Mouse (Mus musculus) heart, postnatal 4 days (tissue): Measurements from ENCODE around the gene Nipal1. TPM values are rescaled to one million over a fixed set of nuclear protein-coding genes. Genes with fewer than 3 reads are reported as not detected.
A peak's percentile ranks its signal among the peaks of the same experiment; 100 is the strongest.

ENCODE experiments used
- DNase-seq: peaks from one replicate; pipeline ENCODE4 v3.0.0; 2021
- total RNA-seq, 2 experiments: library from RNA; stranded (reverse); gene quantifications; 2 replicates each; pipeline ENCODE4 v1.2.3; 2021

The Nipal1 gene
- under 1 TPM in 1 of 2 experiments, not detected in 1; 0.07 TPM for total RNA-seq

DNA sequence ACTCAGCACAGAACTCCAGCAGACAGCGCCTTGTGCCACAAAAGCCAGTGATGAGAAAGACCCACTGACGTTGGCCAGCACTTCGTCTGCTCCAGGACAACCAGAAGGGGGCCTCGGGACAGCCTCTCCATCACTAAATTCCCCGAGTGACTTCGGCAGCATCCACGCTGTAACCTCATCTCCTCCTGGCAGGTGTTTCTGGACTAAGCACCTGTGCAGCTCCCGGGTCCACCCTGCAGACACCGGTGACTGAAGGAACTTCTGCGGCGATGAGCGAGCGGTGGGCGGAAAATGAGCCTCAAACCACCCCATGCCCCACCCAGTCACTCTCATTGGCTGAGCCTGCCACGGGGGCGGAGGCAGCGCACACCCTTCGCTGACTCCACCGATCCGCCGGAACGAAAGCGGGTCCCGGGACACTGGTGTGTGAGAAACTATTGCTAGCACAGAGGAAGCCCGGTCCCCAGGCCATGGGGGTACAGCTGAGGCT lies at the start of gene Nipal1:
Gene Nipal1, plus strand, starts transcription at position 378 of the 490 bp plus-strand sequence.
- DNase-seq: peak; percentile 55

DNA sequence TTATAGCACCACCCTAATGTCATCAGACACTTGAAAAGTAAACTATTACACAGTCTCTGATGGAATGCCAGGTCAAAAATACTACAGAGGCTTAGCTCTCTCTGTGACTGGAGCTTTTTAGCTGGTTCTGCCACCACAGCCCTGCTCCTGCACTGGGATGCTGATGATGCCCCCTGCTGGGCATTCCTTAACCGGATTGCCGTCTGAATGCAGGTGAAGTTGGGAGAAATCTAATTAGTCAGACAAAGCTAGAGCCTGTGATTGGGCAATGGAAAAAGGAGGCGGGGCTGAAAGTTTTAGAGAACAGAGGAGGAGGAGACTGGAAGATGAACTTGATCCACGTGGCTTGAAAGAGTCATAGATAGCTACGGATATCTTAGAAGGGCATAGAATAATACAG lies 46.6 kb upstream of the Nipal1 start:
- peak; percentile 69 for DNase-seq

- no peak for DNase-seq
Observed at GRCm38 (mm10) chr5:72603138-72603537, 44.5 kb upstream of the Nipal1 start.

GRCm38 (mm10) chr5:72617413-72617812 lies 30.2 kb upstream of the Nipal1 start:
- no peak for DNase-seq

- no peak for DNase-seq
Observed at GRCm38 (mm10) chr5:72621022-72621421, 26.6 kb upstream of the Nipal1 start.

GRCm38 (mm10) chr5:72630026-72630425 lies 17.6 kb upstream of the Nipal1 start:
- no peak for DNase-seq

DNA sequence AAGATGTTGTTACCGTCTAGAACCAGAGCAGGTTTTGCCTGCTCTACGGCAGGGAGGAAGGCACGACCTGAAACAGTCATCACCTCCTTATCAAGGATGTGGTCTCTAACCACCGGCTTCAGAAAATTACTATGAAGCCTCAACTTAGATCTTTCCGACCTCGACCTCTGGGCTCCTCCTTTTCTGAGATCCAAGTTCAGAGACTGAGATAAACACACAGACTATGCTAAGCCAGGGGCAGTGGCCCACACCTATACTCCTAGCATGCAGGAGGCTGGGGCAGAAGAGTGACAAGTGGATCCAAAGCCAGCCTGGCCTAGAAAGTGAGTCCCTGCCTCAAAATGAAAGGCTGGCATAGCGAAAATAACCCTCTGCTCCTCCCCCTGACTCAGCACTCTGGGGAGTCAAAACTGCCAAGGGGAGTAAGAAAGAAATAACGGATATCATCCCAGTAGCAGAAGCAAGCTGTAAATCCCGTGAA lies 12.8 kb upstream of the Nipal1 start:
- no peak for DNase-seq

DNA sequence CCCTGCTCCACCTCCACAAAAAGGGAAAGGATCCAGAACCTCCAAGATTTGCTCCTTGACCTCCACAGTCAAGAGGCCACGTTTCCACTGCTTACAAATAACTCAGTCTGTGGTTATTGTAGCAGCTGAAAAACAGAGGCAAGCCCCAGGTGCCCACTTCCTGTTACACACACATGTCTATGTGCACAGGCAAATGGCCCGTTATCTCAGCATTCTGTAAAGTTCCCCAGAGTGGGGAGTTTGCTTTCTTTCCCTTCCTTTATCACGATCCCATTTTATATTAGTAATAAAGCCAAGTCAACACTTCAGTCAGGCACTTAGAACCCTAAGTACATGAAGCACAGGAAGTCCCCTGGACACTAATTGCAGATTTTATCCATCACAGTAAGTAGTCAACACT lies 11.5 kb upstream of the Nipal1 start:
- DNase-seq: no peak

DNA sequence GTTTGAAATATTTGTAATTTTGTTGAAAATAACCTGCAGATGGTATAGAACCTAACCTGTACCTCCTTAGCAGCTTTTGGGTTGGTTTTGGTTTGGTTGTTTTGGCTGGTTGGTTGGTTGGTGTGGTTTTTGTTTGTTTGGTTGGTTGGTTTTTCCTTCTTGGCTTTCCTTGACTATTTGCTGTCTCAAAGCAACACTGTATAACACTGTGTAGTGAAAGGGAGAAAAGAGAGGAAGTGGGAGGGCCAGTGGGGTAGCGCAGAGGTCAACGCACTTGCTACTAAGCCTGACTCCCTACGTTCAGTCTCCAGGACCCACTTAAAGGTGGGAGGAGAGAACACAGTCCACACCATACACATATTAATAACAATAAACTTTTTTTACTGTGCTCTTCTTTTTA lies 11.0 kb upstream of the Nipal1 start:
- DNase-seq: no peak

- no peak for DNase-seq
Observed at GRCm38 (mm10) chr5:72640072-72640471, 7.5 kb upstream of the Nipal1 start.

- no peak for DNase-seq
Observed at GRCm38 (mm10) chr5:72643655-72644054, 3.9 kb upstream of the Nipal1 start.

DNA sequence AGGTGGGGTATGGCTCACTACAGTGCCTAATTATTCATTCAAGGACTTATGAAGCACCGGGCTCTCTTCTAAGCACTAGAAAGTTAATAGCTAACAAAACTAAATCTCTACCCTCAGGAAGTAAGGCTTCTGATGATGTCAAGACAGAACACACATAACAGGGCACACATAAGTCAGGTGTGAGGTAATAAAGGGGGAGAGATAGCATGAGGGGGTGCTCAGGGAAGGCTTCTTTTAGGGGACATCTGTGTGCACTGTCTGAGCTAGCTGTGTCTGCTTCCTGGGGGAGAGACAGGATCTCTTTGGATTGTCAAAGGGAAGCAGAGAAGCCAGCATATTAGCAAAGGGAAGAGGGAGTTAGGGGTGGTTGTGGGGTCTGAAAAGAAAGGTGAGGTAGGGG lies 3.4 kb upstream of the Nipal1 start, which contains the start of gene Cnga1:
Gene Cnga1, minus strand, starts transcription at position 101 of the 400 bp plus-strand sequence.
- DNase-seq: no peak

- DNase-seq: no peak
Observed at GRCm38 (mm10) chr5:72646131-72646530, 1.5 kb upstream of the Nipal1 start.

- DNase-seq: no peak
Observed at GRCm38 (mm10) chr5:72646996-72647395, 599 bp upstream of the Nipal1 start.

DNA sequence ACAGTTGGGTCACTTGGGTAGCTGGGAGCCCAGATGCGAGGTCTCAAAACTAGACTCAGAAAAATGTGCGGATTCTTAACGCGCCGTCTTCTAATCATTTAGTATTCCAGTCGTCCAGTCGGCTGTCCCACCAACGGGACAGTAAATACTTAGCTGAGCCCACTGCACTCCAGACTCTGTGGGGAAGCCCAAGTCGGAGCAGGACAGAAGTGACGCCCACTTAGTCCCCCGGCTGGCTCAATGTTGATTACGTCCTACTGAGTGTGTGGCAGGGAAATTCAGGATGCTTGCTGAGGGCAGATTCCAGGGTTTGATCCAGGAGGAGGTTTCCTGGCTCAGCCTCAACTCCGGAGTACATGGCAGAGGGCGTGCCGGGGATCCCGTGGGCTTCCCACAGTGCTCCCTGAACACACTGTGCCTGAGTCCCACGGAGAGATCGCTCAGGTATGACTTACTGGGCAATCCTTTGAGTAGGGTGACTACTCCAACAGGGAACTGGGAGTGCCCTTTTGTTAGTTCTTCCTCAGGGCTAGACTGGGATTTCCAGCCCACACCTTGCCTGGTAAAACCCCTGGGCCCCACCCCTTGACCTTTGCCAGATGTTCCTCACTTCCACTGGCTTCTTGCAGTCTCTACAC lies 482 bp downstream of the Nipal1 start:
- DNase-seq: no peak

DNA sequence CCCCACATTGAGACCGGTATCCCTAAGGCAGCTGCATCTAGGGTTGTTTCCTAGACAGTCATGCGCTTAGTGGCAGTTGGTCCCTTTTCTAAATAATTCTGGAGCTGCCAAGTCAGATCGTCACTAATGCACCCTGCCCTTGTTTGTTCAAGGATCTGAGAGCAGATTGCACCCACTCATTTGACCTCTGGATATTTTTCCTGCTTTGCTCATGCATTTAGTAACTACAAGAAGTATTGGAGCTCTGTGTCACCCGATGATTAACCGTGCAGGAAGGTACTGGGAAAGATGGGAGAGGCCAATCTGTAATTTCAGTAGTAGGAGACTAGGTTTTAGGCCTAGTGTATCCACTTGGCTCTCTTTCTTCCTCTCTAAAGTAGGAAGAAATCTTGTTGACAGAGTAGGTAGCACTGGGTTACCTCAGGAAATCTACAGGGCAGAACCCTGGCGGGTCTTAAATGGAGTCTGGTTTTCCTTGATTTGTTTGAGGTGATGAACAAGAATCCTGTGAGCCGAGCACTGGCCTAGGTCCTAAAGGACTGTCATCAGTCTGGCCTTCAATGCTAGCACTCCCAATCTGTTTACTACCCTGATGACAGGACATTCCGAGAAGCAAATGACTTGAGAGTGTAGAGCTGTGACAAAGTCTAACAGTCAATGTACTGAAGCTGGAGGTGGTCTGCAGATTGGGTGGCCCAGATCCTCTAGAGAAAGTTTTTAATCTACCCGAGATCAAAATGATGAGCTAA lies 1.6 kb downstream of the Nipal1 start:
- no peak for DNase-seq

DNA sequence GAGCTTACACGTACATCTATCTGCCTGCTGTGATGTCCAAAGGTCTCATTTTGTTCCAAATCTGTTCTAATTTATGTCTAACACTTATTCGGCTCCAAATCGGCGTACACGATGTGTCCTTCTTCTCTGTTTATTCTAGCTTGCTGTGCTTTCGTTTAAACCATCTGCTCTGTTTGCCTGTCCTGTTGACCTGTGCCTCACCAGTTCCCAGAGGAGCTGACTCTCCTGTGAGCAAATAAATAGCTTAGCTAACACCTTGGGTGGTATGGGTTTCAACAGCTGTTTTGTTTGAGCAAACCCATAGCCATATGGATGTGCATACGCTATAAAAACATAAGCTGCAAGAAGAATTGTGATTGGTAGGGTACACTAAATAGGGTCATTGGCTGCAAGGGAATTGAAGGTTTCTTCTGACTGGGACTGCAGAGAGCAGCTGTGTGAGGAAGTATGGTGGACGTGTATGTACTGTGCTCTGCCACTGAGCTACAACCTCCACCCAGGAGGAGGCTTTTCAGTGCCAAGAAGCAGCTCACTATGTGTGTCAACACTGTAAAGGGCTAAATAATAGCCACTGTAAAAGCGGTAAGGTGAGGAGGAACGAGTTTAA lies 5.6 kb downstream of the Nipal1 start:
- no peak for DNase-seq

- DNase-seq: no peak
Observed at GRCm38 (mm10) chr5:72656270-72656791, 8.7 kb downstream of the Nipal1 start.

GRCm38 (mm10) chr5:72658375-72658774 lies 10.8 kb downstream of the Nipal1 start:
- no peak for DNase-seq

- no peak for DNase-seq
Observed at GRCm38 (mm10) chr5:72661051-72661781, 13.6 kb downstream of the Nipal1 start.

- no peak for DNase-seq
Observed at GRCm38 (mm10) chr5:72664126-72664525, 16.5 kb downstream of the Nipal1 start.

GRCm38 (mm10) chr5:72664854-72665253 lies 17.3 kb downstream of the Nipal1 start:
- no peak for DNase-seq
